In genomic region chr2:19703670-19704069, GRCm38 (mm10) we compare ENCODE assay signal across 9 mouse cellular contexts. TPM values are rescaled to one million over a fixed set of nuclear protein-coding genes. Genes with fewer than 3 reads are reported as not detected.
DNase-seq lines count a peak whose midpoint lies in the region; ATAC-seq and TF ChIP-seq lines count a peak whose summit lies in the region.
"Had no signal": no experiment of that assay in that cellular context is flagged by ENCODE, and none has a peak within 500 bp of the region (broad histone marks: within the 10 kb centered on the region; RNA-seq: fewer than 3 reads in every experiment).

No protein-coding gene starts in this region.

- H3K27me3 ChIP-seq in lung, postnatal 0 days (replicated peaks; ENCODE audit: insufficient read depth, low read length), result no peaks in the 10 kb centered on the region
- H3K27me3 ChIP-seq: liver, embryonic 13.5 days had no signal

- no peak overlapping the region for H3K4me3 ChIP-seq in lung, postnatal 0 days (ENCODE audit: low read depth, low read length)
- H3K4me3 ChIP-seq: liver, embryonic 13.5 days had no signal

- H3K4me2 ChIP-seq in lung, postnatal 0 days (replicated peaks; ENCODE audit: low read depth, low read length), result no peak overlapping the region
- H3K4me2 ChIP-seq: liver, embryonic 13.5 days had no signal

- H3K9me3 ChIP-seq in lung, postnatal 0 days (ENCODE audit: low read length), result no peaks in the 10 kb centered on the region
- H3K9me3 ChIP-seq: liver, embryonic 13.5 days had no signal

- WGBS in lung, postnatal 0 days, result 34% methylated on average over 4 of the region's 4 CpGs

- H3K4me1 ChIP-seq in lung, postnatal 0 days (ENCODE audit: insufficient read depth, low read depth, low read length), result no peaks in the 10 kb centered on the region

- TF ChIP-seq EP300 in lung, postnatal 0 days (IDR thresholded peaks at IDR 0.05), result no peak

- H3K27ac ChIP-seq in lung, postnatal 0 days (ENCODE audit: low read length), result no peak overlapping the region
- H3K27ac ChIP-seq: liver, embryonic 13.5 days had no signal

- DNase-seq in kidney, adult 9 months, result peak; percentile 11
- DNase-seq in kidney, adult 11 months, result no peak
- DNase-seq in cerebellum, postnatal 14 days, result peak; percentile 55 to 66
- DNase-seq in heart, adult 9 months (ENCODE audit: low spot score in 2 of 2), result peak; percentile 80 to 87
- peak; percentile 49 for DNase-seq in lung, postnatal 0 days (ENCODE audit: low spot score)
- DNase-seq in T-cell, adult 2 months (ENCODE audit: low spot score), result no peak
- no peak for DNase-seq in ovary, postnatal 10 days (ENCODE audit: low spot score)
- no peak for DNase-seq in embryo, embryonic 10.5 days (ENCODE audit: low spot score)
- DNase-seq: liver, embryonic 13.5 days had no signal

- TF ChIP-seq CTCF in lung, postnatal 0 days (IDR thresholded peaks at IDR 0.05), result no peak

- ATAC-seq in lung, postnatal 0 days, result peak; percentile 74

- no peak overlapping the region for H3K9ac ChIP-seq in lung, postnatal 0 days (replicated peaks; ENCODE audit: low read depth)
- H3K9ac ChIP-seq: liver, embryonic 13.5 days had no signal

- no peaks in the 10 kb centered on the region for H3K36me3 ChIP-seq in lung, postnatal 0 days (ENCODE audit: insufficient read depth, low read length)
- H3K36me3 ChIP-seq: liver, embryonic 13.5 days had no signal

RNA-seq across cellular contexts. Expression of gene Otud1, which starts 46.1 kb away (rescaled TPM):
- polyA plus RNA-seq in lung, postnatal 0 days (2015; fragmentation: Nextera tagmentation; extraction: Ambion mirVana), result 7.8 and 9.2 TPM in 2 replicates

Comparison
In these comparisons a context has a peak if more than half of its experiments do, and no peak if none do; other contexts are left out.
1. DNase-seq: peak in kidney, adult 9 months (single experiment), cerebellum, postnatal 14 days (2 of 2), heart, adult 9 months (2 of 2) and lung, postnatal 0 days (single experiment); none in kidney, adult 11 months (single experiment), T-cell, adult 2 months (single experiment), ovary, postnatal 10 days (single experiment) and embryo, embryonic 10.5 days (single experiment).